Mouse (Mus musculus) kidney, embryonic 16.5 days (tissue): Measurements from ENCODE around the gene Pcna. TPM values are rescaled to one million over a fixed set of nuclear protein-coding genes. Genes with fewer than 3 reads are reported as not detected.

Experiments
- ATAC-seq: fragments of 200-750 bp; cut with Nextera tagmentation; 2 replicates; pipeline ENCODE4 v1.8.0; 2017; ENCODE audit warnings: moderate TSS enrichment; ENCODE audit not compliant: low FRiP score, low TSS enrichment
- H3K27ac ChIP-seq: fragments of 300-500 bp; sonication (generic); 2 replicates; pipeline ENCODE4 v1.5.1; 2014; ENCODE audit warnings: low read length
- H3K27me3 ChIP-seq: fragments of 300-500 bp; sonication (generic); 2 replicates; pipeline ENCODE4 v1.6.1; 2014; ENCODE audit warnings: low read length, control low read depth, mixed read lengths; ENCODE audit not compliant: insufficient read depth
- H3K36me3 ChIP-seq: fragments of 300-500 bp; sonication (generic); 2 replicates; pipeline ENCODE4 v1.6.1; 2014; ENCODE audit warnings: low read length, control low read depth, mixed read lengths; ENCODE audit not compliant: insufficient read depth
- H3K4me1 ChIP-seq: fragments of 300-500 bp; sonication (generic); 2 replicates; pipeline ENCODE4 v1.6.1; 2014; ENCODE audit warnings: low read length, control low read depth, mixed read lengths; ENCODE audit not compliant: insufficient read depth
- H3K4me2 ChIP-seq: fragments of 300-500 bp; sonication (generic); replicated peaks from 2 replicates; pipeline ENCODE4 v1.6.1; 2014; ENCODE audit warnings: low read depth, low read length
- H3K4me3 ChIP-seq: fragments of 300-500 bp; sonication (generic); 2 replicates; pipeline ENCODE4 v1.5.1; 2014; ENCODE audit warnings: mild to moderate bottlenecking, low read length
- H3K9ac ChIP-seq: fragments of 300-500 bp; sonication (generic); replicated peaks from 2 replicates; pipeline ENCODE4 v1.6.1; 2014; ENCODE audit warnings: low read length
- H3K9me3 ChIP-seq: fragments of 300-500 bp; sonication (generic); 2 replicates; pipeline ENCODE4 v1.6.1; 2016; ENCODE audit warnings: low read length, control low read depth
- WGBS: fragments of 180-500 bp; shearing (Covaris S2); extraction: QIAGEN DNeasy Blood & Tissue Kit; methylation state at CpG from one replicate; pipeline ENCODE4 v1.1.7; 2014; 5-methylcytosine and 5-hydroxymethylcytosine counted together
- polyA plus RNA-seq: library from polyadenylated mRNA; unstranded; fragments of >200 nt; fragmentation: Nextera tagmentation; extraction: Ambion mirVana; gene quantifications from 2 replicates; pipeline ENCODE4 v1.2.1, GENCODE M21; 2015

The Pcna gene
- polyA plus RNA-seq, 1 experiment from 2014 or later: 265 TPM

- Histone ChIP-seq H3K9me3 (no peaks in the 10 kb centered on the region), H3K4me3 (peak overlapping the region; percentile 96), H3K4me2 (peak overlapping the region; percentile 69), H3K9ac (peak overlapping the region; percentile 88), H3K27me3 (no peaks in the 10 kb centered on the region), H3K4me1 (peaks cover 10% of the 10 kb centered on the region), H3K27ac (peak overlapping the region; percentile 81), H3K36me3 (no peaks in the 10 kb centered on the region)
- ATAC-seq: peak; percentile 72; the same call in 1 of the 2 replicates
- WGBS: under 1% methylated on average over 47 of the region's 47 CpGs
Observed at GRCm38 (mm10) chr2:132263421-132264265, 10.5 kb upstream of the Pcna start.

GRCm38 (mm10) chr2:132262879-132263398, 9.8 kb upstream of the Pcna start, which contains the start of gene Cds2:
TSS of gene Cds2 (plus strand) at chr2:132263148.
- Histone ChIP-seq H3K27me3 (no peaks in the 10 kb centered on the region), H3K4me1 (peaks cover 10% of the 10 kb centered on the region), H3K4me2 (peak within 1 kb of the TSS; percentile 69), H3K4me3 (peak within 1 kb of the TSS; percentile 96), H3K9me3 (no peaks in the 10 kb centered on the region), H3K27ac (peak within 1 kb of the TSS; percentile 81), H3K36me3 (no peaks in the 10 kb centered on the region), H3K9ac (peak within 1 kb of the TSS; percentile 88)
- under 1% methylated on average over 44 of the region's 49 CpGs for WGBS
- peak; percentile 99 for ATAC-seq

GRCm38 (mm10) chr2:132262175-132262574, 9.1 kb upstream of the Pcna start:
- WGBS: 70% methylated on average over 6 of the region's 6 CpGs
- ATAC-seq: no peak
- Histone ChIP-seq H3K4me1 (peaks cover 10% of the 10 kb centered on the region), H3K4me2 (no peak overlapping the region), H3K27me3 (no peaks in the 10 kb centered on the region), H3K27ac (no peak overlapping the region), H3K4me3 (no peak overlapping the region), H3K36me3 (no peaks in the 10 kb centered on the region), H3K9ac (no peak overlapping the region), H3K9me3 (no peaks in the 10 kb centered on the region)

GRCm38 (mm10) chr2:132260601-132261000, 7.5 kb upstream of the Pcna start:
- no peak overlapping the region for H3K27ac ChIP-seq
- peaks cover 10% of the 10 kb centered on the region for H3K4me1 ChIP-seq
- no peaks in the 10 kb centered on the region for H3K27me3 ChIP-seq
- no peak overlapping the region for H3K9ac ChIP-seq
- 53% methylated on average over 3 of the region's 3 CpGs for WGBS
- H3K4me3 ChIP-seq: no peak overlapping the region
- no peaks in the 10 kb centered on the region for H3K9me3 ChIP-seq
- no peaks in the 10 kb centered on the region for H3K36me3 ChIP-seq
- no peak overlapping the region for H3K4me2 ChIP-seq
- ATAC-seq: no peak

- H3K4me2 ChIP-seq: no peak overlapping the region
- peaks cover 2% of the 10 kb centered on the region; the same call in 1 of the 2 replicates for H3K4me1 ChIP-seq
- H3K9me3 ChIP-seq: no peaks in the 10 kb centered on the region
- H3K27me3 ChIP-seq: no peaks in the 10 kb centered on the region
- no peak overlapping the region for H3K4me3 ChIP-seq
- H3K36me3 ChIP-seq: no peaks in the 10 kb centered on the region
- no peak overlapping the region for H3K27ac ChIP-seq
- H3K9ac ChIP-seq: no peak overlapping the region
- WGBS: 84% methylated on average over 6 of the region's 6 CpGs
- ATAC-seq: no peak
Observed at GRCm38 (mm10) chr2:132257350-132258068, 4.4 kb upstream of the Pcna start.

- peaks cover 16% of the 10 kb centered on the region for H3K4me1 ChIP-seq
- no peak for ATAC-seq
- no peaks in the 10 kb centered on the region for H3K9me3 ChIP-seq
- under 1% methylated on average over 7 of the region's 7 CpGs for WGBS
- H3K4me3 ChIP-seq: peak overlapping the region; percentile 66
- H3K27me3 ChIP-seq: no peaks in the 10 kb centered on the region
- H3K36me3 ChIP-seq: peaks cover 9% of the 10 kb centered on the region; the same call in 1 of the 2 replicates
- peak overlapping the region; percentile 69 for H3K4me2 ChIP-seq
- peak overlapping the region; percentile 76 for H3K9ac ChIP-seq
- peak overlapping the region; percentile 91 for H3K27ac ChIP-seq
Observed at GRCm38 (mm10) chr2:132253603-132254002, 489 bp upstream of the Pcna start.

GRCm38 (mm10) chr2:132251911-132252310, 1.2 kb downstream of the Pcna start:
- Histone ChIP-seq H3K4me2 (peak overlapping the region; percentile 69), H3K4me3 (peak overlapping the region; percentile 66), H3K9ac (peak overlapping the region; percentile 72), H3K36me3 (peaks cover 14% of the 10 kb centered on the region; the same call in 1 of the 2 replicates), H3K27me3 (no peaks in the 10 kb centered on the region), H3K4me1 (peaks cover 23% of the 10 kb centered on the region), H3K9me3 (no peaks in the 10 kb centered on the region), H3K27ac (peak overlapping the region; percentile 91; the same call in 1 of the 2 replicates)
- 8% methylated on average over 8 of the region's 8 CpGs for WGBS
- no peak for ATAC-seq

- Histone ChIP-seq H3K36me3 (peaks cover 20% of the 10 kb centered on the region; the same call in 1 of the 2 replicates), H3K27ac (peak within 1 kb of the TSS; percentile 85), H3K9me3 (no peaks in the 10 kb centered on the region), H3K4me2 (peak within 1 kb of the TSS; percentile 64), H3K4me3 (peak within 1 kb of the TSS; percentile 73), H3K27me3 (no peaks in the 10 kb centered on the region), H3K4me1 (peaks cover 26% of the 10 kb centered on the region), H3K9ac (peak within 1 kb of the TSS; percentile 79)
- WGBS: 6% methylated on average over 50 of the region's 50 CpGs
- peak; percentile 93 for ATAC-seq
Observed at GRCm38 (mm10) chr2:132247539-132248313, 5.4 kb downstream of the Pcna start, which contains the start of gene Tmem230. TSS of gene Tmem230 (minus strand) at chr2:132247807.

- WGBS: 94% methylated on average over 3 of the region's 3 CpGs
- Histone ChIP-seq H3K9ac (no peak overlapping the region), H3K36me3 (peaks cover 11% of the 10 kb centered on the region; the same call in 1 of the 2 replicates), H3K9me3 (no peaks in the 10 kb centered on the region), H3K27me3 (no peaks in the 10 kb centered on the region), H3K27ac (no peak overlapping the region), H3K4me3 (no peak overlapping the region), H3K4me2 (no peak overlapping the region), H3K4me1 (peaks cover 10% of the 10 kb centered on the region)
- no peak for ATAC-seq
Observed at GRCm38 (mm10) chr2:132243370-132243769, 9.7 kb downstream of the Pcna start.
